Mouse (Mus musculus) limb, embryonic 14.5 days (tissue): ENCODE results near the gene Dse. TPM values are rescaled to one million over a fixed set of nuclear protein-coding genes. Genes with fewer than 3 reads are reported as not detected.
A peak's percentile ranks its signal among the peaks of the same experiment; 100 is the strongest.
"Not testable (repeated sequence)": the region's sequence is repeated elsewhere in the genome, so short reads cannot be mapped to it uniquely, and the experiment has no call there.

Source experiments
- ATAC-seq: fragments of 200-750 bp; cut with Nextera tagmentation; 2 replicates; pipeline ENCODE4 v1.8.0; 2017; ENCODE audit warnings: low read depth, moderate number of reproducible peaks, moderate TSS enrichment; ENCODE audit not compliant: low FRiP score
- DNase-seq: peaks from one replicate; pipeline ENCODE4 v3.0.0-alpha.2; 2015; ENCODE audit warnings: low spot score
- H3K27ac ChIP-seq: fragments of 300-500 bp; sonication (generic); replicated peaks from 2 replicates; pipeline ENCODE4 v1.5.1; 2014; ENCODE audit warnings: low read depth, mild to moderate bottlenecking, low read length, moderate library complexity, mixed read lengths
- H3K27me3 ChIP-seq: fragments of 300-500 bp; sonication (generic); 2 replicates; pipeline ENCODE4 v1.6.1; 2014; ENCODE audit warnings: low read length, mixed read lengths; ENCODE audit not compliant: control insufficient read depth, insufficient read depth
- H3K36me3 ChIP-seq: fragments of 300-500 bp; sonication (generic); 2 replicates; pipeline ENCODE4 v1.6.1; 2014; ENCODE audit warnings: mild to moderate bottlenecking, low read length, moderate library complexity, mixed read lengths; ENCODE audit not compliant: control insufficient read depth, insufficient read depth
- H3K4me1 ChIP-seq: fragments of 300-500 bp; sonication (generic); 2 replicates; pipeline ENCODE4 v1.6.1; 2014; ENCODE audit warnings: antibody characterized with exemption, low read length, mixed read lengths; ENCODE audit not compliant: control insufficient read depth, insufficient read depth
- H3K4me2 ChIP-seq: fragments of 300-500 bp; sonication (generic); replicated peaks from 2 replicates; pipeline ENCODE4 v1.6.1; 2014; ENCODE audit warnings: low read depth, mild to moderate bottlenecking, low read length, moderate library complexity; ENCODE audit not compliant: severe bottlenecking
- H3K4me3 ChIP-seq: fragments of 300-500 bp; sonication (generic); replicated peaks from 2 replicates; pipeline ENCODE4 v1.5.1; 2014; ENCODE audit warnings: low read length
- H3K9ac ChIP-seq: fragments of 300-500 bp; sonication (generic); 2 replicates; pipeline ENCODE4 v1.6.1; 2014; ENCODE audit warnings: mild to moderate bottlenecking, low read depth, low read length, moderate library complexity; ENCODE audit not compliant: severe bottlenecking
- H3K9me3 ChIP-seq: fragments of 300-500 bp; sonication (generic); 2 replicates; pipeline ENCODE4 v1.6.1; 2016; ENCODE audit warnings: low read length; ENCODE audit not compliant: control insufficient read depth
- POLR2A ChIP-seq: fragments of 200-500 bp; IDR thresholded peaks from 2 replicates; pipeline ENCODE4 v1.8.0; 2012; ENCODE audit warnings: inconsistent platforms, mild to moderate bottlenecking, moderate library complexity, borderline replicate concordance; ENCODE audit not compliant: insufficient read depth, insufficient read length; ENCODE audit errors: extremely low read depth
- WGBS: fragments of 180-500 bp; shearing (Covaris S2); extraction: QIAGEN DNeasy Blood & Tissue Kit; methylation state at CpG from one replicate; pipeline ENCODE4 v1.1.7; 2014; 5-methylcytosine and 5-hydroxymethylcytosine counted together
- polyA plus RNA-seq, 2 experiments: library from polyadenylated mRNA; depleted of rRNA in 1 of 2; stranded (reverse) in 1 of 2; unstranded in 1 of 2; fragments of >200 nt; fragmentation: Nextera tagmentation in 1 of 2; extraction: Ambion mirVana in 1 of 2; gene quantifications; 2 replicates each; pipeline versions ENCODE4 v1.2.1 to v1.2.3; 2012 to 2014

Gene Dse
- polyA plus RNA-seq (2012; rRNA removed) (30.8 and 38.8 TPM in 2 replicates), polyA plus RNA-seq (2014; fragmentation: Nextera tagmentation; extraction: Ambion mirVana) (49.8 and 50.6 TPM in 2 replicates)

DNA sequence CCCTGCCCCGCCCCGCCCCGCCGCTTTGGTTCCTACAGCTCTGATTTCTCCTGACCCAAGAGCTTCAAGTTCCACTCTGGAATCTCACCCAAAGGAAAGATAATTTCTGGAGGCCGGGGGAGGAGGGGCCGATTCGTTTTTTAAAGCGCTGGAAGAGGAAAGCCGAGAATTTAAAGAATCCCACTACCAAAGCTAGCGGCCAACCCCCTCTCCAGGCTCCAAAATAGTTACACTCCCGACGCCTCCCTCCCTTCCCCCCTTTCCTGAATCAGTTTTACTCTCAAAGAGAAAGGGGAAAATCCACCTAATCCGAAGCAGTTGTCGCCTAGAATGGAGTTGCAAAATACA, at the start of gene Dse:
Gene Dse, minus strand, starts transcription at position 213 of the 348 bp plus-strand sequence.
- H3K4me2 ChIP-seq, result peak within 1 kb of the TSS; percentile 67
- H3K9me3 ChIP-seq, result no peaks in the 10 kb centered on the region
- H3K27ac ChIP-seq, result peak within 1 kb of the TSS; percentile 97
- no peak for TF ChIP-seq POLR2A
- peak within 1 kb of the TSS; percentile 93 for H3K9ac ChIP-seq
- H3K4me1 ChIP-seq, result peaks cover 11% of the 10 kb centered on the region; the same call in 1 of the 2 replicates
- peak within 1 kb of the TSS; percentile 85 for H3K4me3 ChIP-seq
- 3% methylated on average over 13 of the region's 14 CpGs for WGBS
- DNase-seq (peak; percentile 88), ATAC-seq (peak; percentile 71)
- no peaks in the 10 kb centered on the region for H3K27me3 ChIP-seq
- H3K36me3 ChIP-seq, result no peaks in the 10 kb centered on the region

DNA sequence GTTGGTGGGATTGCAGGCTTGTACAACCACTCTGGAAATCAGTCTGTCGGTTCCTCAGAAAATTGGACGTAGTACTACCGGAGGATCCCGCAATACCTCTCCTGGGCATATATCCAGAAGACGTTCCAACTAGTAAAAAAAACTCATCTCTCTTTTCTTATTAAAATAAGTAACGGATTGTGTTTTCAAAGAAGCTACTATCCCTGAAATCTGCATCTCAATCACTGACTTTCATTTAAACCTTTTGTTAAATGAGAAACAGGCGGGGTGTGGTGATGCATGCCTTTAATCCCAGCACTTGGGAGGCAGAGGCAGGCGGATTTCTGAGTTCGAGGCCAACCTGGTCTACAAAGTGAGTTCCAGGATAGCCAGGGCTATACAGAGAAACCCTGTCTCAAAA, 45.3 kb upstream of the Dse start:
- not testable (repeated sequence) for H3K36me3 ChIP-seq, H3K4me3 ChIP-seq, H3K9ac ChIP-seq, H3K27ac ChIP-seq, H3K4me2 ChIP-seq, ATAC-seq, H3K9me3 ChIP-seq, DNase-seq, H3K27me3 ChIP-seq, H3K4me1 ChIP-seq
- WGBS, result 88% methylated on average over 9 of the region's 9 CpGs

DNA sequence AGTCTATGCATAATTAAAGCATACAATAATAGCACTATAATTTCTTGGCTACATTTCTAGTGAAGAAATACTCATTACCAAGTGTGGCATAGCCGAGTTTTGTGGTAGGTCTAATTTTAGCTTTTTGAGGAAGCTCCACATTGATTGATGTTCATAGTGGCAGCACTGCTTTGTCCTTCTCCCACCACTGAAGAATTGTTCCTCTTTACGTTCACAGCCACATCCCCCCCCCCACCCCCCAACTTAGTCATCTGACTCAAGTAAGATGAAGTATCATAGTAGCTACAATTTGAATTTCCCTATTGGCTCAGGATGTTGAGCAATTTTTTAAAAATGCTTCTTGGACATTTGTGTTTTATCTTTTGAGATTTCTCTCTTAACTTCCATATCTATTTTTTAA, 42.1 kb upstream of the Dse start:
- Histone ChIP-seq H3K27ac (no peak overlapping the region), H3K9ac (no peak overlapping the region), H3K27me3 (no peaks in the 10 kb centered on the region), H3K4me1 (0 out of 2 replicates have a peak, but pooled peaks cover 9% of the 10 kb centered on the region), H3K36me3 (no peaks in the 10 kb centered on the region), H3K9me3 (no peaks in the 10 kb centered on the region), H3K4me2 (no peak overlapping the region), H3K4me3 (no peak overlapping the region)
- no peak for DNase-seq
- TF ChIP-seq POLR2A, result no peak
- ATAC-seq, result no peak
- 64% methylated on average over 2 of the region's 2 CpGs for WGBS

DNA sequence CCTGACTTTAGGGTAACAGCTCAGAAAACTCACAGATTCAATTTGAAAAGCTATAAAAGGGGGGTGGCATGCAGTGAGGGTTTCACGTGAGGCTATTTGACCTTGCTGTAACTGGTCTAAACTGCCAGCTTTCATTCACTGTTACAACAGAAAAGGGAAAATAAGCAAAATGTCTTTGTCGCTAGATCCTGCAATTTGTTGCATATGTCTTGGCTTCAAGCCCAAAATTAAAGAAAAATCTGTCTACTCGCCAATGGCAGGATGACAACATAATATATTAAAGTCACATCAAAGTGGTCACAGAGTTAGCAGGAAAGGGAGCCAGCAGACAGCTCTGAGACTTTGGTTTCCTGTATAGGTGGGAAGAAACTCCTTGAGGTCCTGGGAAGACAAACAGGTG, 40.2 kb upstream of the Dse start:
- Histone ChIP-seq H3K27me3 (no peaks in the 10 kb centered on the region), H3K9ac (no peak overlapping the region), H3K4me1 (0 out of 2 replicates have a peak, but pooled peaks cover 9% of the 10 kb centered on the region), H3K27ac (no peak overlapping the region), H3K4me3 (no peak overlapping the region), H3K4me2 (no peak overlapping the region), H3K36me3 (no peaks in the 10 kb centered on the region), H3K9me3 (no peaks in the 10 kb centered on the region)
- no peak for ATAC-seq
- DNase-seq, result peak; percentile 40
- 23% methylated on average over 3 of the region's 3 CpGs for WGBS
- TF ChIP-seq POLR2A, result no peak

DNA sequence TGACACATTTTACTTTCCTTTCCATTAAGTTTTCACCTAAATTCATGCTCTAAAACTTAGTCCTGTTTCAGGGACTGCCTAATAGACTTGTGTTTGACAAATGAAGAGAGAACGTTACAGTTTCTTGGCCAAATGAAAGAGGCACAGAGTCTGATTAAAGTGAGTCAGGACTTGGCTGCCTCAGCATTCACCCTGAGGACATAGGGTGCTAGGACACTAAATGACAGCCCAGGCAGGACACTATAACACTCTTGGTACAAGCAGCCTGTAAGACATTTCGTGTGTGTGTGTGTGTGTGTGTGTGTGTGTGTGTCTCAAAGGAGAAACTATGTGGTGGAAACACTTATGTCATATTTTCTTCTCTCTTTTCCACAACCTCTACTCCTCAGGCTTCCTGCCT, 38.6 kb upstream of the Dse start:
- no peak overlapping the region for H3K4me3 ChIP-seq
- no peak overlapping the region for H3K27ac ChIP-seq
- ATAC-seq (no peak), DNase-seq (no peak)
- no peaks in the 10 kb centered on the region for H3K9me3 ChIP-seq
- H3K4me1 ChIP-seq, result 0 out of 2 replicates have a peak, but pooled peaks cover 9% of the 10 kb centered on the region
- no peak overlapping the region for H3K9ac ChIP-seq
- H3K4me2 ChIP-seq, result no peak overlapping the region
- WGBS, result 64% methylated on average over 2 of the region's 2 CpGs
- TF ChIP-seq POLR2A, result no peak
- H3K27me3 ChIP-seq, result no peaks in the 10 kb centered on the region
- H3K36me3 ChIP-seq, result no peaks in the 10 kb centered on the region

DNA sequence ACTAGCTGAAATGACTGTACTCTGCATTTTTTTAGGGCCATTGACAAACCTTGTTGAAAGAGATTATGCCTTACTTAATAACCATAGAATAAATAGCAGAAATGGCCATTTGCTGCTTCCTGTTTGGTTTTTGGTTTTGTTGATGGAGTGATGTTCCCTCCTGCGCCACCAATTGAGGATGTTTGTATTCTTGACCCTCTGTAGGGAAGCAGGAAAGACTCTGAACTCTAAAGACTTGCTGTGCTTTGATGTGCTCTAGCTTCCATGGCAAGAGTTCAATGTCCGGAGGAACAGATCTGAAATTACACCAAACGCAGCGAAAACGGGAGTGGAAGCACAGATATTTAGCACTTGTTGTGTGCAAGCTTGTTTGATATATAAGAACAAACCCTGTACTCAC, 37.2 kb upstream of the Dse start:
- Histone ChIP-seq H3K4me1 (0 out of 2 replicates have a peak, but pooled peaks cover 9% of the 10 kb centered on the region), H3K4me2 (no peak overlapping the region), H3K27me3 (no peaks in the 10 kb centered on the region), H3K9me3 (no peaks in the 10 kb centered on the region), H3K9ac (no peak overlapping the region), H3K27ac (no peak overlapping the region), H3K36me3 (no peaks in the 10 kb centered on the region), H3K4me3 (no peak overlapping the region)
- 77% methylated on average over 5 of the region's 5 CpGs for WGBS
- ATAC-seq, result no peak
- no peak for TF ChIP-seq POLR2A
- DNase-seq, result no peak
